Comparison of ENCODE assay signal across 21 mouse cellular contexts in genomic region chr6:5344255-5344654, GRCm38 (mm10). TPM values are rescaled to one million over a fixed set of nuclear protein-coding genes. Genes with fewer than 3 reads are reported as not detected.
DNase-seq lines count a peak whose midpoint lies in the region; ATAC-seq and TF ChIP-seq lines count a peak whose summit lies in the region.
"Had no signal": no experiment of that assay in that cellular context is flagged by ENCODE, and none has a peak within 500 bp of the region (broad histone marks: within the 10 kb centered on the region; RNA-seq: fewer than 3 reads in every experiment).

No protein-coding gene starts in this region.

- no peak for TF ChIP-seq EP300 in lung, postnatal 0 days (IDR thresholded peaks at IDR 0.05)

- H3K9me3 ChIP-seq in forebrain, embryonic 10.5 days = no peaks in the 10 kb centered on the region
- H3K9me3 ChIP-seq in forebrain, embryonic 12.5 days = no peaks in the 10 kb centered on the region
- H3K9me3 ChIP-seq in heart, embryonic 13.5 days = no peaks in the 10 kb centered on the region
- H3K9me3 ChIP-seq in lung, postnatal 0 days (ENCODE audit: low read length) = no peaks in the 10 kb centered on the region
- H3K9me3 ChIP-seq: embryonic facial prominence, embryonic 10.5 days; limb, embryonic 12.5 days; liver, embryonic 12.5 days; lung, embryonic 15.5 days; midbrain, embryonic 10.5 days; neural tube, embryonic 13.5 days had no signal

- 88% methylated on average over 6 of the region's 6 CpGs for WGBS in forebrain, embryonic 10.5 days
- 85% methylated on average over 6 of the region's 6 CpGs for WGBS in forebrain, embryonic 12.5 days
- WGBS in heart, embryonic 13.5 days = 52% methylated on average over 6 of the region's 6 CpGs
- WGBS in lung, postnatal 0 days = 46% methylated on average over 6 of the region's 6 CpGs

- 0 out of 2 replicates have a peak overlapping the region, but pooled peaks have one; percentile 1 for H3K27ac ChIP-seq in forebrain, embryonic 10.5 days
- no peak overlapping the region for H3K27ac ChIP-seq in forebrain, embryonic 12.5 days
- H3K27ac ChIP-seq in heart, embryonic 13.5 days (replicated peaks) = peak overlapping the region; percentile 16; the same call in 1 of the 2 replicates
- H3K27ac ChIP-seq in lung, postnatal 0 days (ENCODE audit: low read length) = no peak overlapping the region
- H3K27ac ChIP-seq: embryonic facial prominence, embryonic 10.5 days; hindbrain, postnatal 0 days; limb, embryonic 12.5 days; liver, embryonic 12.5 days; lung, embryonic 15.5 days; midbrain, embryonic 10.5 days; neural tube, embryonic 13.5 days had no signal

- TF ChIP-seq CTCF in lung, postnatal 0 days (IDR thresholded peaks at IDR 0.05) = no peak

- no peak overlapping the region for H3K4me3 ChIP-seq in forebrain, embryonic 10.5 days
- no peak overlapping the region for H3K4me3 ChIP-seq in forebrain, embryonic 12.5 days (replicated peaks)
- no peak overlapping the region for H3K4me3 ChIP-seq in heart, embryonic 13.5 days
- H3K4me3 ChIP-seq in lung, postnatal 0 days (ENCODE audit: low read depth, low read length) = no peak overlapping the region
- H3K4me3 ChIP-seq: embryonic facial prominence, embryonic 10.5 days; limb, embryonic 12.5 days; liver, embryonic 12.5 days; lung, embryonic 15.5 days; midbrain, embryonic 10.5 days; myocyte; neural tube, embryonic 13.5 days had no signal

- no peaks in the 10 kb centered on the region for H3K36me3 ChIP-seq in forebrain, embryonic 10.5 days (replicated peaks)
- no peaks in the 10 kb centered on the region for H3K36me3 ChIP-seq in forebrain, embryonic 12.5 days (replicated peaks)
- H3K36me3 ChIP-seq in heart, embryonic 13.5 days = no peaks in the 10 kb centered on the region
- H3K36me3 ChIP-seq in lung, postnatal 0 days (ENCODE audit: insufficient read depth, low read length) = no peaks in the 10 kb centered on the region
- H3K36me3 ChIP-seq: embryonic facial prominence, embryonic 10.5 days; limb, embryonic 12.5 days; liver, embryonic 12.5 days; lung, embryonic 15.5 days; midbrain, embryonic 10.5 days; neural tube, embryonic 13.5 days had no signal

- H3K4me2 ChIP-seq in forebrain, embryonic 12.5 days = no peak overlapping the region
- peak overlapping the region; percentile 4; the same call in 1 of the 2 replicates for H3K4me2 ChIP-seq in heart, embryonic 13.5 days
- no peak overlapping the region for H3K4me2 ChIP-seq in lung, postnatal 0 days (replicated peaks; ENCODE audit: low read depth, low read length)
- H3K4me2 ChIP-seq: limb, embryonic 12.5 days; liver, embryonic 12.5 days; lung, embryonic 15.5 days; neural tube, embryonic 13.5 days had no signal

- no peaks in the 10 kb centered on the region for H3K27me3 ChIP-seq in forebrain, embryonic 10.5 days (ENCODE audit: poor library complexity, severe bottlenecking)
- H3K27me3 ChIP-seq in forebrain, embryonic 12.5 days = no peaks in the 10 kb centered on the region
- H3K27me3 ChIP-seq in heart, embryonic 13.5 days (replicated peaks) = no peaks in the 10 kb centered on the region
- H3K27me3 ChIP-seq in lung, postnatal 0 days (replicated peaks; ENCODE audit: insufficient read depth, low read length) = no peaks in the 10 kb centered on the region
- H3K27me3 ChIP-seq: limb, embryonic 12.5 days; liver, embryonic 12.5 days; lung, embryonic 15.5 days; neural tube, embryonic 13.5 days had no signal

- H3K4me1 ChIP-seq in forebrain, embryonic 10.5 days = peaks cover 4% of the 10 kb centered on the region; the same call in 1 of the 2 replicates
- no peaks in the 10 kb centered on the region; the same call in 1 of the 2 replicates for H3K4me1 ChIP-seq in forebrain, embryonic 12.5 days
- peaks cover 13% of the 10 kb centered on the region for H3K4me1 ChIP-seq in heart, embryonic 13.5 days
- H3K4me1 ChIP-seq in lung, postnatal 0 days (ENCODE audit: insufficient read depth, low read depth, low read length) = no peaks in the 10 kb centered on the region
- H3K4me1 ChIP-seq: embryonic facial prominence, embryonic 10.5 days; limb, embryonic 12.5 days; neural tube, embryonic 13.5 days had no signal

- no peak for DNase-seq in forebrain, embryonic 10.5 days (ENCODE audit: extremely low spot score, low spot score)
- DNase-seq in heart, adult 18-20 months = no peak
- peak; percentile 11 for DNase-seq in lung, postnatal 0 days (ENCODE audit: low spot score)
- DNase-seq in lung, postnatal 4 days = no peak
- peak; percentile 6 for DNase-seq in lung, postnatal 10 days
- DNase-seq: cerebellum, adult 9-11 months; kidney, adult 9 months had no signal

- no peak for ATAC-seq in forebrain, embryonic 12.5 days (ENCODE audit: low FRiP score)
- no peak; the same call in 1 of the 2 replicates for ATAC-seq in heart, embryonic 13.5 days (ENCODE audit: extremely low read depth, insufficient number of reproducible peaks, low FRiP score, low TSS enrichment)
- ATAC-seq in lung, postnatal 0 days = no peak
- no peak for ATAC-seq in megakaryocyte, adult 5-6 weeks (ENCODE audit: poor library complexity, severe bottlenecking)
- ATAC-seq: CD4-positive, CD25-positive, alpha-beta regulatory T cell, adult 4 months; hindbrain, postnatal 0 days; intestine, embryonic 16.5 days; liver, embryonic 12.5 days; midbrain, embryonic 16.5 days had no signal

- H3K9ac ChIP-seq in forebrain, embryonic 12.5 days = no peak overlapping the region
- no peak overlapping the region for H3K9ac ChIP-seq in heart, embryonic 13.5 days
- H3K9ac ChIP-seq in lung, postnatal 0 days (replicated peaks; ENCODE audit: low read depth) = no peak overlapping the region
- H3K9ac ChIP-seq: limb, embryonic 12.5 days; liver, embryonic 12.5 days; lung, embryonic 15.5 days; neural tube, embryonic 13.5 days had no signal

RNA-seq across cellular contexts. Expression of gene Asb4, which starts 38.9 kb away (rescaled TPM):
- polyA plus RNA-seq in forebrain, embryonic 10.5 days (2016; fragmentation: Nextera tagmentation; extraction: Ambion mirVana) = 23.0 and 25.3 TPM in 2 replicates
- polyA plus RNA-seq in forebrain, embryonic 12.5 days (2016; fragmentation: Nextera tagmentation; extraction: Ambion mirVana) = 28.5 and 38.6 TPM in 2 replicates
- 31.4 and 34.1 TPM in 2 replicates for polyA plus RNA-seq in heart, embryonic 13.5 days (2015; fragmentation: Nextera tagmentation; extraction: Ambion mirVana)
- total RNA-seq in heart, adult 18-20 months (2021) = 1 to 10 TPM; 3.9 to 5.1 TPM
- polyA plus RNA-seq in lung, postnatal 0 days (2015; fragmentation: Nextera tagmentation; extraction: Ambion mirVana) = 2.1 and 2.2 TPM in 2 replicates
- total RNA-seq in megakaryocyte, adult 5-6 weeks (2015) = not detected in 2 replicates
- 0.04 TPM in 1 of 2 replicates, not detected in the other for total RNA-seq in megakaryocyte, adult 5-6 weeks (2017)

RNA-seq across cellular contexts. Expression of gene Pon2, which starts 46.0 kb away (rescaled TPM):
- 33.3 and 34.9 TPM in 2 replicates for polyA plus RNA-seq in forebrain, embryonic 10.5 days (2016; fragmentation: Nextera tagmentation; extraction: Ambion mirVana)
- 33.8 and 36.9 TPM in 2 replicates for polyA plus RNA-seq in forebrain, embryonic 12.5 days (2016; fragmentation: Nextera tagmentation; extraction: Ambion mirVana)
- polyA plus RNA-seq in heart, embryonic 13.5 days (2015; fragmentation: Nextera tagmentation; extraction: Ambion mirVana) = 37.2 and 41.4 TPM in 2 replicates
- total RNA-seq in heart, adult 18-20 months (2021) = 10 to 100 TPM; 16.7 to 17.6 TPM
- 88.4 and 98.7 TPM in 2 replicates for polyA plus RNA-seq in lung, postnatal 0 days (2015; fragmentation: Nextera tagmentation; extraction: Ambion mirVana)
- total RNA-seq in megakaryocyte, adult 5-6 weeks (2015) = 79.1 and 110 TPM in 2 replicates
- 45.4 and 55.7 TPM in 2 replicates for total RNA-seq in megakaryocyte, adult 5-6 weeks (2017)

Comparison
In these comparisons a context has a peak if more than half of its experiments do, and no peak if none do; other contexts are left out.
1. DNase-seq: peak in lung, postnatal 0 days (single experiment) and lung, postnatal 10 days (single experiment); none in forebrain, embryonic 10.5 days (single experiment), heart, adult 18-20 months (0 of 2) and lung, postnatal 4 days (0 of 2).
2. H3K27ac ChIP-seq: peak in forebrain, embryonic 10.5 days (single experiment) and heart, embryonic 13.5 days (single experiment); none in forebrain, embryonic 12.5 days (single experiment) and lung, postnatal 0 days (single experiment).